Mouse (Mus musculus) neutrophil, adult 5-6 weeks (primary cell): Measurements from ENCODE around the gene Dhrs9. TPM values are rescaled to one million over a fixed set of nuclear protein-coding genes. Genes with fewer than 3 reads are reported as not detected.

Experiments used
- ATAC-seq: fragments of 151-379, 151-347 bp; 2 replicates; pipeline ENCODE4 v1.8.0; 2017; ENCODE audit warnings: mild to moderate bottlenecking, moderate TSS enrichment; ENCODE audit not compliant: insufficient number of reproducible peaks, poor library complexity, low FRiP score, severe bottlenecking; ENCODE audit errors: extremely low read depth
- total RNA-seq: library from RNA; stranded (forward); fragments of 200-1000 nt; gene quantifications from 2 replicates; pipeline ENCODE4 v1.2.3, GENCODE M21; 2017

Dhrs9 gene
- total RNA-seq, 1 experiment from 2014 or later: 107 TPM

GRCm38 (mm10) chr2:69405692-69406091, 25.4 kb downstream of the Dhrs9 start:
- peak; percentile 87 for ATAC-seq

DNA sequence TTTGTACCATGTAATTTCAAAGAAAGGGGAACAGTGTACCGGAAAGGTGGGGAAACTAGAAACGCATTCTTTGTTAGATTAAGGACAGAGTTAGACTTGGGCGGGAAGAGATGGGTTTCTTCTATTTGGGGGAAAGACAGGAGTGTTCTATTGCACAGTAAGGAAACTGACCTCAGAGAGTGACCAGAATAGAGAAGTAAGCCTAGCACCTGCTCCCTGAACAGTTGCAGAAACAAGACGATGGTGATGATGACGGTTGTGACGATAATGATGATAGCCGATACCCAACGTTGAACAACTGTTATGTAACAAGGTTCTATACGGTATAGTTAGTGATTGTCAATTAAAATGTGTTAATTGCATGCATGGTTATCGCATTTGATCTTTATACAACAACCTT, 34.3 kb downstream of the Dhrs9 start:
- peak; percentile 75 for ATAC-seq

DNA sequence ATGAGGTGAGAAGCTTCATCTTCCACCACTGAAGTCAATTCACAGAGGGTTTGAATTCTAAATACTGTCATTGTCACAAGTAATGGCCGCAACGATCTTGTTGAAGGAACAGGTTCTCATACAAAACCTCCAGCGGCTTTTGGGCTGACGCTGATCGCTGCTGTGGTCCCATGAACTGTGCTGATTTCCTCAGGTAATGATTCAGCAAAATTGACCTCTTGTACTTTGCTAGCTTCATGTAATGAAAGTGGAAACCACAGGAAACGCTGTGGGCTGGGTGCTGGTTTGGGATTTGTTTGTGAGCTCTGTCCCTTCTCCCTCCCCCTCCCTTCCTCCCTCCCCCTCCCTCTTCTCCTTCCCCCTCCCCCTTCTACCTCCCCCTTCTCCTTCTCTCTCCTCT, 34.8 kb downstream of the Dhrs9 start:
- peak; percentile 81 for ATAC-seq

- no peak for ATAC-seq
These were observed 38.1 kb downstream of the Dhrs9 start for GRCm38 (mm10) chr2:69418294-69418881.

- no peak for ATAC-seq
These were observed 44.6 kb downstream of the Dhrs9 start for GRCm38 (mm10) chr2:69424829-69425228.

- ATAC-seq: no peak
These were observed 45.8 kb downstream of the Dhrs9 start for GRCm38 (mm10) chr2:69426081-69426480.

DNA sequence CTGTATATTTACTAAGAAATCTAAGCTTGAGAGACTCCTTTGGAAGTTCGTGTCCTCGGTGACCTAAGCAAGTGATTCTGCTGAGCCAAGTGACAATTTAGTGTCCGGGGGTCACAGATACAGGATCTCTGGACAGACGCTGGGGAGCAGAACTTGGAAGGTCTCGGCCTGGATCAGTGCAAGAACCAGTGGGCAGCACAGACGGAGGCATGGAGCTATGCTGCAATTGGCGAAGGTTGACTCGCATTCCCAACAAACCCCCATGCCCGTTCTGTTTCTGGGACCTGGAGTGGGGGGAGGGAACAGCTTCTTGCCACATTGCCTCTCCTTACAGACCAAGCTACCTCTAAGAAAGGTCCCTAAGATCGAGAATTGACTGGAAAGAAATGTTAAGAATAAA, 46.9 kb downstream of the Dhrs9 start:
- no peak for ATAC-seq

DNA sequence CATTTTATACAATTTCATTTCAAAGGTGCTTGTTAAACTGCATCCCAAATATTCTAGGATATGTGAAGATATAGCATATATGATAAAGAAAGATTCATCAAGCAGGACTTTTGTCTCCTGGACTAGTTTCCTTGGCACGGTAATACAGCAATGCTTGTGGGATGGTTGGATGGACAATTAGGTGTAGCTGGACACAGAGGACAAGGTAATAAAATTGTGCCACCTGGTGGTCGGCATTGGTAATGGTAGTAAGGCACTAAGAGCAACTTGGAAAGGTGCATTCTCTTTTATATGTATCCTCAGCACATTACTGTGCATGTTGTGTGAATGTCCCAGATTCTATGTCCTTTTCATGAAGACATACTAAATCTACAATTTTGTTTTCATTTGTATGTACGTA, 47.9 kb downstream of the Dhrs9 start:
- ATAC-seq: peak; percentile 83

GRCm38 (mm10) chr2:69441656-69442055, 61.4 kb downstream of the Dhrs9 start:
- no peak for ATAC-seq

GRCm38 (mm10) chr2:69445896-69446472, 65.7 kb downstream of the Dhrs9 start:
- ATAC-seq: no peak

- ATAC-seq: no peak
These were observed 68.3 kb downstream of the Dhrs9 start for GRCm38 (mm10) chr2:69448581-69448980.

- ATAC-seq: no peak
These were observed 70.9 kb downstream of the Dhrs9 start for GRCm38 (mm10) chr2:69451128-69451527.

Other genes starting within 250 kb of the Dhrs9 start
- gene Nostrin, start 244.6 kb upstream of the Dhrs9 start, total RNA-seq: 1.4 and 1.7 TPM in 2 replicates
- 4.8 and 5.6 TPM in 2 replicates for gene Spc25, start 174.3 kb upstream of the Dhrs9 start, total RNA-seq
- not detected in 2 replicates for gene G6pc2, start 169.4 kb upstream of the Dhrs9 start, total RNA-seq
- 0.35 and 0.49 TPM in 2 replicates for gene Abcb11, start 37.8 kb upstream of the Dhrs9 start, total RNA-seq
- not detected in 2 replicates for gene Lrp2, start 205.6 kb downstream of the Dhrs9 start, total RNA-seq